Mouse (Mus musculus) bone marrow macrophage, adult 2 months (primary cell): ENCODE results near the gene Rrn3.
"Not testable (repeated sequence)": the region's sequence is repeated elsewhere in the genome, so short reads cannot be mapped to it uniquely, and the experiment has no call there.

Experiments
- CTCF ChIP-seq: IDR thresholded peaks from 2 replicates; pipeline ENCODE4 v1.5.1; 2012; ENCODE audit warnings: low read depth, mild to moderate bottlenecking, low read length, moderate library complexity
- POLR2A ChIP-seq: IDR thresholded peaks from 2 replicates; pipeline ENCODE4 v1.6.1; 2012; ENCODE audit warnings: mild to moderate bottlenecking, low read depth, low read length, borderline replicate concordance

DNA sequence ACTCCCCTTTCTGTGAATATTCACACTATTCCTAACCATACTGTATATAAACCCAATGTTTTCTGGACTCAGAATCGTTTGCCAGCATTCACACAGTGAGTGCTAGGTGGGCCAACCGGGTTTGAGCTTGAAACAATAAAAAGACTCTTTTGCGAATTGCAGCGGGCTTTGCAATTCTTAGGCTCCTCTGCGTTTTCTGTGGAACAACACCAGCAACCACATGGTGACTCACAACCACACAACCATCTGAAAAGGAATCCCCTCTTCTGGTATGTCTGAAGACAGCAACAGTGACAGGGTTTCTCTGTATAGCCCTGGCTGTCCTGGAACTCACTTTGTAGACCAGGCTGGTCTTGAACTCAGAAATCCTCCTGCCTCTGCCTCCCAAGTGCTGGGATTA lies 8.5 kb upstream of the Rrn3 start:
- not testable (repeated sequence) for TF ChIP-seq CTCF, POLR2A
